Mouse (Mus musculus): ENCODE measurements around the gene Syt12. TPM values are rescaled to one million over a fixed set of nuclear protein-coding genes. Genes with fewer than 3 reads are reported as not detected.
A peak's percentile ranks its signal among the peaks of the same experiment; 100 is the strongest.

The Syt12 gene
- total and polyA plus RNA-seq, 3 experiments, result not detected

DNA sequence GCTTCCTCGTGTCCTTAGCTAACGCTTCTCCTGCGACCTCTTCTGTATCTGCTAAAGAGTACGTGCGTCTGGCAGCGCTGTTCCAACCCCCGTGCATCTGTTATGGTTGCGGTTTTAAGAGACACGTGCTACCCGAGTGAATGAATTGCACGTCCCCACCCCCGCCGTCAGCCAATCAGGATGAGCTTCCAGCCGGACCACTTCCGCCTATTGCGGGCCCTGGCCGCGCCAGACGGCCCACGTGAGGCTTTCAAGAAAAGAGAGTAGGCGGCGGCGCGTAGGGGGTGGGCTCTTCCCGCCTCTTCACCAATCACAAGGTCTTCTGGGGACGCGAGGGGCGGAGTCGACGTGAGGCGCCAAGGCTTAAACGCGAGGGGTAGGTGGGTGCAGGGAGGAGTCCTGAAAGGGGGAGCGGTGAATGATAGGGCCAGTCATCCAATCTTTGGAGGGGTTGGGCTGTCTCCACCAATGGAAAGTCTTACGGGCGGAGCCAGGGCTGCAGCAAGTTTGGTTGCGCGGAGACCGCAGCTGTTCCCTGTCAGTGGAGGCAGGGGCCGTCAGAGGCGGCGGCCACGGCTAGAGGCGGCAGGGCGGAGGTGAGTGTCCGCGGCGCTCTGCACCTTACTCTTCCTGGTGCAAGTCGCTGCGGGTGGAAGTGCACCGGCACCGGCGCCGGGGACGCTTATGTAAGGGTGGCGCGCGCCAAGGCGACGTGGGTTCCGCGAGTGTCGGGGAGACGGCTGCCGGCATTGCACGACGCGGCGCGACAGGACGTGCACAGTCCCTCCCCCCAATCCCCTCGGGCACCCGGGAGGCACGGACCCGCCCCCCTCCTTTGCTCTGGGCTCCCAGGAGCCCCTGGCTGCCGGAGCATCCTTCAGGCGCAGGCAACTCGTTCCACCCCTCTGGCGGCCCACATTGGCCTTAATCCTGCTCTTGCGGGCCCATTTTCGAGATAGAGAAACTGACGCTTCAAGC is 33.0 kb upstream of the Syt12 start, which contains the start of gene Pcx:
Gene Pcx, plus strand, starts transcription at position 487 of the 978 bp plus-strand sequence.
- Histone ChIP-seq H3K79me2 (ENCODE audit: control insufficient read depth, insufficient read depth, low read length, poor library complexity) (no peaks in the 10 kb centered on the region), H3K4me1 (ENCODE audit: control insufficient read depth in 1 of 2, insufficient read depth in 2 of 2, low read length in 2 of 2) (peaks cover 0 to 3% of the 10 kb centered on the region in 2 experiments; a peak in 2 of 4 replicates), H3K36me3 (ENCODE audit: control insufficient read depth in 1 of 2, insufficient read depth in 2 of 2, low read length in 2 of 2) (0 out of 4 replicates have a peak, but pooled peaks cover 0 to 2% of the 10 kb centered on the region in 2 experiments), H3K4me3 (ENCODE audit: control insufficient read depth in 1 of 2, insufficient read depth in 1 of 2, low read depth in 2 of 2, low read length in 2 of 2) (peak within 1 kb of the TSS; percentile 74 to 75), H3K27me3 (ENCODE audit: control insufficient read depth in 1 of 2, insufficient read depth in 2 of 2, low read length in 2 of 2) (no peaks in the 10 kb centered on the region; a peak in 1 of 4 replicates), H3K9me3 (replicated peaks; ENCODE audit: insufficient read depth, low read length) (no peaks in the 10 kb centered on the region), H3K27ac (ENCODE audit: control insufficient read depth, low read depth, low read length) (0 out of 2 replicates have a peak within 1 kb of the TSS, but pooled peaks have one; percentile 15), H3K9ac (ENCODE audit: control insufficient read depth, low read depth, low read length, poor library complexity, severe bottlenecking) (peak within 1 kb of the TSS; percentile 63)
- DNase-seq (ENCODE audit: low read depth, low spot score), result peak; percentile 100
- TF ChIP-seq UBTF (IDR thresholded peaks at IDR 0.05; ENCODE audit: borderline replicate concordance, insufficient read depth, low read depth, low read length) (0 out of 2 replicates have a peak, but pooled peaks have one; percentile 25), MXI1 (IDR thresholded peaks at IDR 0.05; ENCODE audit: low read depth, low read length) (peak; percentile 100), MYC (IDR thresholded peaks at IDR 0.05; ENCODE audit: low read depth, low read length) (peak; percentile 84; the same call in 1 of the 2 replicates), MYB (IDR thresholded peaks at IDR 0.05; ENCODE audit: low read depth, low read length) (no peak), POLR2AphosphoS5 (IDR thresholded peaks at IDR 0.05; ENCODE audit: borderline replicate concordance, low read depth, low read length) (no peak), KAT2A (conservative IDR thresholded peaks at IDR 0.05; ENCODE audit: low read depth, low read length) (no peak; the same call in 1 of the 2 replicates), GATA1 (IDR thresholded peaks at IDR 0.05; ENCODE audit: low read depth, low read length) (no peak), ZKSCAN1 (IDR thresholded peaks at IDR 0.05; ENCODE audit: low read depth, low read length) (no peak), GABPA (IDR thresholded peaks at IDR 0.05; ENCODE audit: low read depth, low read length) (no peak), NRF1 (IDR thresholded peaks at IDR 0.05; ENCODE audit: insufficient read depth, low read depth, low read length, poor library complexity, severe bottlenecking) (0 out of 2 replicates have a peak, but pooled peaks have one; percentile 22), NELFE (IDR thresholded peaks at IDR 0.05; ENCODE audit: low read depth, low read length) (peak; percentile 42; the same call in 1 of the 2 replicates), USF1 (IDR thresholded peaks at IDR 0.05; ENCODE audit: low read depth, low read length) (peak; percentile 97), MAZ (IDR thresholded peaks at IDR 0.05; ENCODE audit: low read depth, low read length) (peak; percentile 41; the same call in 1 of the 2 replicates), JUND (IDR thresholded peaks at IDR 0.05; ENCODE audit: low read depth, low read length) (no peak), SMC3 (IDR thresholded peaks at IDR 0.05; ENCODE audit: low read depth, low read length) (no peak), E2F4 (IDR thresholded peaks at IDR 0.05; ENCODE audit: borderline replicate concordance, low read depth, low read length) (peak; percentile 59; the same call in 1 of the 2 replicates), ZMIZ1 (IDR thresholded peaks at IDR 0.05; ENCODE audit: low read depth, low read length) (no peak), CTCF (IDR thresholded peaks at IDR 0.05 in 2 of 3, conservative IDR thresholded peaks at IDR 0.05 in 1 of 3; ENCODE audit: control insufficient read depth in 1 of 3, insufficient read depth in 1 of 3, low read depth in 2 of 3, low read length in 3 of 3, poor library complexity in 1 of 3, severe bottlenecking in 1 of 3) (no peak), EP300 (IDR thresholded peaks at IDR 0.05; ENCODE audit: low read depth in 1 of 2, low read length in 2 of 2) (no peak), TAL1 (IDR thresholded peaks at IDR 0.05; ENCODE audit: low read length) (no peak), POLR2AphosphoS2 (IDR thresholded peaks at IDR 0.05; ENCODE audit: low read length) (peak; percentile 56; the same call in 1 of the 2 replicates), TBP (IDR thresholded peaks at IDR 0.05; ENCODE audit: low read depth, low read length) (peak; percentile 11; the same call in 1 of the 2 replicates), POLR2A (IDR thresholded peaks at IDR 0.05; ENCODE audit: control insufficient read depth in 1 of 2, insufficient read depth in 1 of 2, low read depth in 1 of 2, low read length in 2 of 2, poor library complexity in 1 of 2) (peak; percentile 36 to 52; a peak in 2 of 4 replicates), CHD1 (IDR thresholded peaks at IDR 0.05; ENCODE audit: low read depth, low read length) (no peak), BHLHE40 (IDR thresholded peaks at IDR 0.05; ENCODE audit: borderline replicate concordance, low read depth, low read length) (peak; percentile 98), MEF2A (IDR thresholded peaks at IDR 0.05; ENCODE audit: extremely low read depth, insufficient replicate concordance, low read depth, low read length, poor library complexity, severe bottlenecking) (no peak), USF2 (IDR thresholded peaks at IDR 0.05; ENCODE audit: borderline replicate concordance in 1 of 2, insufficient read depth in 1 of 2, low read depth in 1 of 2, low read length in 2 of 2) (peak; percentile 29 to 83; a peak in 3 of 4 replicates), MAFK (IDR thresholded peaks at IDR 0.05; ENCODE audit: borderline replicate concordance, low read depth, low read length) (no peak), ETS1 (IDR thresholded peaks at IDR 0.05; ENCODE audit: low read depth, low read length) (peak; percentile 93), RAD21 (IDR thresholded peaks at IDR 0.05; ENCODE audit: low read depth, low read length) (no peak), MAX (IDR thresholded peaks at IDR 0.05; ENCODE audit: low read length) (peak; percentile 99), SIN3A (IDR thresholded peaks at IDR 0.05; ENCODE audit: low read length) (peak; percentile 100), ELF1 (IDR thresholded peaks at IDR 0.05; ENCODE audit: low read depth, low read length) (peak; percentile 97), ZC3H11A (IDR thresholded peaks at IDR 0.05; ENCODE audit: low read depth, low read length) (no peak)
